Mouse (Mus musculus): Measurements from ENCODE around the gene Gas2.

Gene Gas2

DNA sequence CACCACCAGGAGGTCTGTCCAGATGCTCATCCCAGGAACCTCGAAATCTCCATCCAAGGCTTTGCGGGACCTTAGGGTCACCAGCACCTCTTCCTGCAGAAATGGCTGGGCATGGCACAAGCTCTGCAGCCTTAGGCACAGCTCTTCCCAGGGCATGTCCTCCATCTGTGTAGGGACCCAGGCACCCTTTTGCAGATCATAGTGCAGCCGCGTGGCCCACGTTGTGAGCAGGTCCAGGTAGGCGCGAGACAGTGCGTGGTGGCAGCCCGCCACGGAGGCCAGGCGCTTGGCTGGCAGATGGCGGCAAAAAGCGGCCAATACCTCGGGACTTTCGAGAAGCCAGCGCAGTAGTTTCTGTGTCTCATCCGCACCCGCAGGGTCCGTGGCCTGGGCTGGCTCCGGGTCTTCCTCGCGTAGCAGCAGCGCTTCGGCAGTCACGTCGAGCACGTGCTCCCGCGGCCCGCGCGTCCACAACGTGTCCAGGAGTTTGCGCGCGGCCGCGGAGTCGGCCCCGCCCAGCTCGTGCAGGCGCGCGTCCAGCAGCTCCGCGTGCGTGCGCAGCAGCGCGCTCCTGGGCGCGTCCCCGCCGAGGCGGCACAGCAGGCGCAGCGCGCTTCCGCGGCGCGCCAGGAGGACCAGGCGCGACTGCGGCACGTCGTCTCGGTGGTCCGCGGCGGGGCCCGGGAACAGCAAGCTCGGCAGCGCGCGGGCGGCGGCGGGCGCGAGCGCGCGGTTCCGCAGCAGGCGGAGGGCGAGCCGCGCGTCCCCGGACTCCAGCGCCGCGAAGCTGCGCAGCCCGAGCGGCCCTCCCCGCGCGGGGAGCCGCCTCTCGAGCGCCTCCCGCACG, at the start of gene Gas2:
Gas2 (plus strand) TSS at position 766 of the 847 bp plus-strand sequence.
- DNase-seq (ENCODE audit: low spot score) = peak; percentile 81

- DNase-seq (ENCODE audit: low spot score) = no peak
Measured at GRCm38 (mm10) chr7:51815473-51816282, 46.1 kb upstream of the Gas2 start.

GRCm38 (mm10) chr7:51816283-51816839, 45.5 kb upstream of the Gas2 start:
- no peak for DNase-seq (ENCODE audit: low spot score)

GRCm38 (mm10) chr7:51818251-51818974, 43.4 kb upstream of the Gas2 start:
- DNase-seq (ENCODE audit: low spot score) = no peak

DNA sequence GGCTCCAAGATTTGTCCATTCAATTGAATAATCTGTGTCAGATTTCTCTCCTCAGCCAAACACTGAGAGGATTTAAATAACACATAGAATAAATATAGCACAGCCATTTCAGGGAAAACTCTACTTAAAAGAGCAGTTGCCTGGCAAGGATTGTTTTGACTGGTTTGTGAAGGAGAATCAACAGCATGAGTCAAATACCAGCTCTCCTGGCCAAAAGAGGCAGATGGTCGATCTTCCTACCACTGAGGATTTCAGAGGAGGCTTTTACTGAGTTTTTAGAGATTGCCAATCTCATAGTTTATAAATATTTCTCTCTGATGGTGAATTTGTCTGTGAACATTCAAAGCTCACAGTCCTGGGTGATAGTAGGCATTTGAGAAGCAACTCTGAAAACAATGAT, 41.9 kb upstream of the Gas2 start:
- no peak for DNase-seq (ENCODE audit: low spot score)

DNA sequence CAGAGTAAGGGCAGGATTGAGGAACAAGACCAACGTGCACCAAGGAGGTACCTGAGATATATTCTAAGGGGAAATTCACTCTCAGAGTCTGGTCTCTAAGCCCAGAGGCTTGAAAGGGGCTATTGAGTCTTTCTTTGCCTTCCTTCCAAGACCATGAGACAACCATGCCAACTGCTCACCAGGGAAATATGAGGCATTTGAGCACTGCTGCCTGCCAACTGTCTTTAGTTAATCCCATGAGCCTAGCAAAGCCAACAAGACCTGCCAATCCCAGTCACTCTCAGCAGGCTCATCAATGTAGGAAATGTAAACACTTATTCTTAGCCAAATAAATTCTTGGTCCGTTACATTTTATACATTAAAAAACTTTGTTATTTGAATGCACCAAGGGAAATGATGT, 40.3 kb upstream of the Gas2 start:
- no peak for DNase-seq (ENCODE audit: low spot score)

DNA sequence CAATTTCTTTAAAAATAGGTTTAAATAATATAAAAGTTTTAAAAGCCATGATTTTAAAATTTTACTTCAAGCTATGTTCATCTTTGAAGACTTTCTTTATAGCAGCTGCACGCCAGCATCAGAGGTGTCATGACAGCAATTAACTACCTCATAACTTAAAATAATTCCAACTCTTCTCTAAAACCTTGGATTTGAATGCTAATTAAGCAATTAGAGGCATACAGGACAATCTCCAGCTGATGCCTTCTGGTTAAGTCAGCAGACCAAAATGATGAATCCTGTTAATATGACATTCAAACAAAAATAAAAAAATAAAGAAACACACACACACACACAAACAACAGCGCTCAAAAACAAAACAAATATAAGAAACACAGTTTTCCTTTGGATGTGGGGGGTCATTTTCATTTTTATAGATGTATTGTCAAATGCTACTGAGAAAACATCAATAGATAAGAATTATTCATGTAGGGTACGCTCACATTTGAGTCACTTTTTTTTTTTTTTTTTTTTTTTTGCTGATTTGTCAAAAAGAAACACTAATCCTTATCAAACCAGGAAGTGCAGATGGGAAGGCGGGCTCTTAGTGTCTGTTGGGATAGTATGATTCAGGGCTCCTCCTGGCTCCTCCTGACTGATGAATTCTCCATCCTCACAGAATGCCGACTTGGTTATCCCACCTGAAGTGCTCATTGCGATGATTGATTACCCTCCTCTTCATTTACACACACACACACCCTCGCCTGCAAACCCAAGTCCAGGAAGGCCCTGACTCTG, 38.1 kb upstream of the Gas2 start:
- no peak for DNase-seq (ENCODE audit: low spot score)

DNA sequence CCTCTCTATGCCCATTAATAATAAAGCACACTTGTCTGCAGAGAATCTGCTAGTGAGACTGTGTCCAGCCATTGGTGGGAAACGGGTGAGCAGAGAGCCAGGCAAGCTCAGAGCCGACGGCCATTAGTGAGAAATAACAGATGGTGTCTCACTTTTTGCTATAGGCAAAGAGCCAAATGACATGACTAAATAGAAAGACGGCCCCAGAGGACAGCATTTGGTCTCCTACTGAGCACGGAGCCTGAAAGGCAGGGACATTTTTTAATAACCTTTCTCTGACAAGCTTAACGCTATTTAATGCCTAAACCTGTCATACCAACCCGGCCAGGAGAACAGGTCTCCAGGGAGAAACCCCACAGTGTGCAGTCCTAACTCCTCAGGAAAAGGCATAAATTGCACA, 29.9 kb upstream of the Gas2 start:
- no peak for DNase-seq (ENCODE audit: low spot score)

- no peak for DNase-seq (ENCODE audit: low spot score)
Measured at GRCm38 (mm10) chr7:51840515-51840914, 21.3 kb upstream of the Gas2 start.

- DNase-seq (ENCODE audit: low spot score) = no peak
Measured at GRCm38 (mm10) chr7:51850877-51851276, 10.9 kb upstream of the Gas2 start.

DNA sequence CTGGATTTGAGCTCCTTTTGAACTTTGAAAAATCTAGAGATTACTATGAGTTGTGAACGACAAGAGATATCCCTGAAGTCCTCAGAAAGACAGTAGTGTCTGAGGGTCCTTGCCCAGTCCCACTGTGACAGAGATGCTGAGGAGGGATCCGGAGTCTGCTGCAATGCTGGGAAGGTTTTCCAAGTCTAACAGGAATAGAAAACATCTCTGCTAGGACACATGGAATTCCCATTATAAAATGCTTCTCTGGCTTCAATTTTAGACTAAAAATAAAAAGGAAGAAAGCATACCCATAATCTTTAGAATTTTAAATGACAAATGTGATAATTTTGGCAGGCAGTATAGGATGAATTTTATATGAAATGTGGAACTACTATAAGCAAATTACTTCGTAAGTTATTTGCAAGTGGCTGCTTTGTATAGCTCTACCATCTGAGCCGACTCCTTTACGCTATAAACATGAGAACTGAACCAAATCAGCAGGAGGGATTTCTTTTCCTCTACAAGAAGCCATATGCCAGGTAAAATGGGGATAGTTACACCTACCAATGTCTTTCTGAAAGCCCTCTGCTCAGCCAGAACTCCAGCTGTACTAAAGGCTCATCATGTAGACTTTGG, 9.8 kb upstream of the Gas2 start:
- DNase-seq (ENCODE audit: low spot score) = no peak

DNA sequence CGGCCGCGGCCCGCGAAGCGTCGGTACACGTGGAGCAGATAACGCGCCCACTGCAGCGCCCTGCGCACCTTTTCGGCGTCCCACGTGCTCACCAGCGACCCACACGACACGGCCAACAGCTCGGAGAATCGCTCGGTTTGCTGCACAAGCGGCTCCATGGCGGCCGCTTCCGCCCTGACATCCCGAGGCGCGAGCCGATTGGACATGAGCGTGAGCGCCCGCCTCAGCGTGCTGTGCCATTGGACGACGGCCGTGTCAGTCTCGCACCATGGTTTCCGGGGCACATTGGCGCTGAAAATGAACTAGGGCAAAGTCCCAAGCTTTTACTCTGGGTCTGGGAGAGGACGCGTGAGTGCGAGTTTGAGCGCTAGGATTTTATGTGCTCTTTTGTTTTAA, 280 bp downstream of the Gas2 start, which contains the start of gene Fancf:
Fancf (minus strand) TSS at position 171 of the 396 bp plus-strand sequence.
- peak; percentile 94 for DNase-seq (ENCODE audit: low spot score)

DNA sequence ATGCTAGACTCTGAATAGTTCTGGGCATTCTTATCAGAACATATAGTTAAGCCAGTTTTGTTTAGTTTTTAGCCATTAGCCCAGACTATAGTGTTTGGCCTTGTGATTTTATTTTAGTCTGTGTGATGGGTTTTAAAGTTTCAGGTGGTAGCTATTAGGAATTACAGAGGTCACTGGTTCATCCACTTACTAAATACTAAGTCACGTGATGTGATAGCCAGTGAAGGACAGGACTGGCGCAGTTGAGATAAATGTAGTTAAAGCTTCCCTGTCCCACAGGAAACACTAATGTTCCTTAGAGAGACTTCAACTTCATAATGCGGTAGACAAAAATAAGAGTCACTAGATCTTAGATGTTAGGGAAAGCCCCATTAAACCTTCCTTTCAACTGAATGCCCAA, 1.0 kb downstream of the Gas2 start:
- no peak for DNase-seq (ENCODE audit: low spot score)

DNA sequence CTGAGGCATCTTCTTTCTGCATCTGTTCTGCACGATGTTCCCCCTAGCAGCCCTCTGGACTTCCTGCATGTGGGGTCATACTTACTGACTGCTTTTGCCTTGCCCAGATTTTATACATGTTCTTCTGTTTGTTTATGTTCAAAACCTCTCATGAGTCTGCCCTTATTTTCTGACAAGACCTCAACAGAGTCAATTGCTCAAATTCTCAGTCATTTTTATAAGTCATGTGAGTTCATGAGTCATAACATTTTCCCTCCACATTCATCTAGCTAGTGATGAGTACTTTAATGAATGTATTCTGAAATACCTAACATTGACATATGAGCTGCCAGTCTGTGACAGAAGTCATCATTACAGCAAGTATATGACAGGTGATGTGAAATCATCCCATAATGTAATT, 3.5 kb downstream of the Gas2 start:
- no peak for DNase-seq (ENCODE audit: low spot score)

- no peak for DNase-seq (ENCODE audit: low spot score)
Measured at GRCm38 (mm10) chr7:51867983-51868382, 6.2 kb downstream of the Gas2 start.

- no peak for DNase-seq (ENCODE audit: low spot score)
Measured at GRCm38 (mm10) chr7:51872041-51872440, 10.2 kb downstream of the Gas2 start.

GRCm38 (mm10) chr7:51872597-51872996, 10.8 kb downstream of the Gas2 start:
- DNase-seq (ENCODE audit: low spot score) = no peak

DNA sequence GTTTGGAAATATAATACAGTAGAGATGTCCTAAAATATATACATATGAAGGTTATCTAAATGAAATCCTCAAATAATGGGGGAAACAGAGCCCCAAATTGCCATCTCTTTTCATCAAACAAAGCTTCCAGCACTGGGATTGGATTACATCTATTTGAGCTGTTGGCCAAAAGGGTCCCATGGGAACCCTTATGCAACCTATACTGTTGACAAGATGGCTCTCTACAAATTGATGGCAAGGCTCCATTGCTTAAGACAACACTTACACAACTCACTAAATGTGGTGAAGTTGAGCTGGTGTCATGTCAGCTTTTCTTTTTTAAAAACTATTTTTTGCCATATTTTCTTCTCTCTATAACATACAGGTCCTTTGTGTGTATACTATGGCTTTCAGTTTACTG, 14.5 kb downstream of the Gas2 start:
- DNase-seq (ENCODE audit: low spot score) = no peak

DNA sequence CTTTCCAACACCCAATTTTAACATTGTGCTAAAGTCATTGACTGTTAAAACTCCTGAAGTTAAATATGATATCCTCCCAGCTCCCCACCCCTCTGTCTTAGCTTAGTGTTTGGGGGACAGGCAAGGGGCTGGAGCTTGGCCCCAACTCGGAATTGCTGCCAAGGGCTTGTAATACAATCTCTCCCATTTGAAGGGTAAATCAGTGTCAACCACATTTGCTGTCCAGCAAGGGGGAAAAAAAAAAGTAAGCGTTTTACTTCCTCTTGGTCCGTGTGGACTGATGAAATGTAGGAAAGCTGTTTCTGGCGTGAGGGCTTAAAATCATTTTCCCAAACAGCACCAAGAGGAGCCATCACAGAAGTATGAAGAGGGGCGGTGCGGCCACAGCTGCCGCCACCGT, 16.9 kb downstream of the Gas2 start:
- DNase-seq (ENCODE audit: low spot score) = no peak

DNA sequence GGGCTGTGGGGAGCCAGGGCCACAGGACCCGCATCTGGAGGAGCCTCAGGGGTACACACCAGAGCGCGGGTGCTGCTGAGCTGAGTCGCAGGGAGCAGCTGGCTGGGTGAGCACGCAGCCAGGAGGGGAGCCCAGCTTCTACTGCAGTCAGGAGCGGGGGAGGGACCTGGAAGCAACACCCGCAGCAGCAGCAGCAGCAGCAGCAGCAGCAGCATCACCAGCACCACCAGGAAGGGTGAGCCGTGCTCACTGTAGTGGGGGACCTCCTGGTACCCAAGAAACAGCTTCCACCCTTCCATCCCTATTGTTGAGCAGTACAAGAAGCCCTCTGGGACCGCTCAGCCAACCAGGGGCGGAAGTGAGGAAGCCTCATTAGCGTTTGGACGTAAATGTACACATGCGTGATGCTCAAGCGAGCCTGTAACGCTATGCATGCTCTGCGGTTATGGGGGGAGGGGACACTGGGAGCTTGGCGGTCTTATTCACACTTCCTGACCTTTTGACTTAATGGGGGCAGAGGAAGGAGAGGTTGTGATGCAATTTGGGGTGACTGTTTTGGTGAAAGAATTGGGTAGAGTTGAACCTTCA, 17.4 kb downstream of the Gas2 start:
- DNase-seq (ENCODE audit: low spot score) = peak; percentile 37

DNA sequence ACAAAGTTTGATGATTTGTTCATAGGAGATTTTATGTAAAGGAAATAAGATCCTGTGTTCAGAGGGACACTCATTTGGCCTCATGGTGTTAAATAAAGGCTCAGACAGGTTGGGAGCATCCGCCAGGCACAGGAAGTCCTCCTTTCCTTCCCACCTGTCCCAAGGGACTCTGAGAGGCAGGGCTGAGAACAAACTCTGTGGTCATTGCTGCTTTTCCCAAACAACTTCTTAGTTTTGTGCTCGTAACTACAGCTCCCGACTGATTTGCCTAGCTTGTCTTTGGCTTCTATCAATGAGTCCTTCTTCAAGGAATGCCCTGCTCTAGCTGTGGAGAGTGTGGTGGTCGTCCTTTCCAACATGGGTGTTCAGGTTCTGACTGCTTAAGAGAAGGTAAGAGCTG, 18.3 kb downstream of the Gas2 start:
- no peak for DNase-seq (ENCODE audit: low spot score)
